Mouse (Mus musculus) kidney, adult 2 months (tissue): Measurements from ENCODE around the gene Caln1. TPM values are rescaled to one million over a fixed set of nuclear protein-coding genes. Genes with fewer than 3 reads are reported as not detected.

ENCODE experiments used
- DNase-seq: peaks from one replicate; pipeline ENCODE4 v3.0.0; 2021
- H3K27ac ChIP-seq: fragments of 200-500 bp; 2 replicates; pipeline ENCODE4 v1.5.1; 2012; ENCODE audit warnings: low read depth, low read length, control low read depth, inconsistent platforms; ENCODE audit not compliant: insufficient read depth
- H3K27me3 ChIP-seq: fragments of 200-500 bp; replicated peaks from 2 replicates; pipeline ENCODE4 v1.6.1; 2012; ENCODE audit warnings: mild to moderate bottlenecking, moderate library complexity, low read length, inconsistent platforms; ENCODE audit not compliant: control insufficient read depth, insufficient read depth
- H3K36me3 ChIP-seq: fragments of 200-500 bp; 2 replicates; pipeline ENCODE4 v1.6.1; 2012; ENCODE audit warnings: mild to moderate bottlenecking, moderate library complexity, low read length, inconsistent platforms; ENCODE audit not compliant: control insufficient read depth, insufficient read depth
- H3K4me1 ChIP-seq: fragments of 200-500 bp; 2 replicates; pipeline ENCODE4 v1.6.1; 2011; ENCODE audit warnings: low read length; ENCODE audit not compliant: control insufficient read depth, insufficient read depth
- H3K4me3 ChIP-seq: fragments of 200-500 bp; 2 replicates; pipeline ENCODE4 v1.5.1; 2011; ENCODE audit warnings: mild to moderate bottlenecking, low read depth, low read length, control low read depth; ENCODE audit not compliant: insufficient read depth
- CTCF ChIP-seq: fragments of 200-500 bp; conservative IDR thresholded peaks from 2 replicates; pipeline ENCODE4 v1.5.1; 2011; ENCODE audit warnings: low read depth, mild to moderate bottlenecking, control low read depth, low read length, moderate library complexity, mixed read lengths; ENCODE audit not compliant: insufficient read depth, insufficient read length
- POLR2A ChIP-seq: fragments of 200-500 bp; IDR thresholded peaks from one replicate; pipeline ENCODE4 v1.6.1; 2011; ENCODE audit warnings: low read depth, low read length, control low read depth
- WGBS: fragments of 180-500 bp; shearing (Covaris S2); methylation state at CpG from one replicate; pipeline ENCODE4 v1.1.7; 2018; 5-methylcytosine and 5-hydroxymethylcytosine counted together
- polyA plus RNA-seq: library from polyadenylated mRNA; depleted of rRNA; stranded (reverse); fragments of >200 nt; gene quantifications from 2 replicates; pipeline ENCODE4 v1.2.3, GENCODE M21; 2012

Caln1 gene
- polyA plus RNA-seq, 1 experiment: 0.02 TPM

GRCm38 (mm10) chr5:130411516-130411915, 42.3 kb downstream of the Caln1 start:
- Histone ChIP-seq H3K36me3 (no peaks in the 10 kb centered on the region), H3K27ac (no peak overlapping the region), H3K4me3 (no peak overlapping the region), H3K4me1 (no peaks in the 10 kb centered on the region), H3K27me3 (no peaks in the 10 kb centered on the region)
- no peak for DNase-seq
- no peak for TF ChIP-seq POLR2A
- TF ChIP-seq CTCF: no peak
- WGBS: 92% methylated on average over 17 of the region's 17 CpGs

DNA sequence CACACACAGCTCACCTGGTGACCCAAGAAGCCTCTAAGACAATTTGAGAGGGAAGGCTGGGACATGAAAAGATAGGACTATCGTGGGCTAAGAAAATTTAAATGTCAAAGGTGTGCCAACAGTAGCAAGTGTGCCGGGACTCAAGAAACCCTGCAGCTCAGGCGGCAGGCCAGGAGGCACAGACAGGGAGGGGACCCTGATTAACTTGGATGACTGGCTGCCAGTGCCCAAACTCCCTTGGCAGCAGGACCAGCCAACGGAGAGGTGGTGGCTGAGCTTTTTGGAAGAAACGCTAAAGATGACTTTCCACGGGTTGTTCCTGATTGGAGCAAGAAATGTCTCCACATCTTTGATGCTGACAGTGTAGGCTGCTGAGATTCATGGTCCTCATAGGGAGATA, 78.2 kb downstream of the Caln1 start:
- no peaks in the 10 kb centered on the region for H3K27me3 ChIP-seq
- no peak overlapping the region for H3K4me3 ChIP-seq
- H3K4me1 ChIP-seq: no peaks in the 10 kb centered on the region
- no peaks in the 10 kb centered on the region for H3K36me3 ChIP-seq
- no peak for DNase-seq
- H3K27ac ChIP-seq: no peak overlapping the region
- WGBS: 32% methylated on average over 6 of the region's 6 CpGs
- TF ChIP-seq POLR2A: no peak

DNA sequence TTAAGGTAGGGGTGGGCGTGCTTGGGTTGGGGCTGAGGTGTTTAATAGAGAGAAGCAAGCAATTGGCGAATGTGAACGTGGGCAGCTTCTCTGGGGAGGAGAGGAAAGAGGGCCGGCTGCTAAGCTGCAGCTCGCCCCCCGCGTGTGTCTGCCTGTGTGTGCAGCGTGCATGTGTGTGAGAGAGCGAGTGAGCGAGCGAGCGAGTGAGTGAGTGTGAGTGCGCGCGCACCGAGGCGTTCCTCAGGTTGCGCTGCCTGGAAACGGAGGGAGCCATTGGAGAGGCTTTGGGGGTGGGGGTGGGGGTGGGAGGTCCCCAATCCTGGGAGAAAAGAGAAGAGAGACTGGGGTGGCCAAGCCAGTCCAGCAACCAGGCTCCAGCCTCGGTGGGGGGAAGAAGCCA, 79.2 kb downstream of the Caln1 start:
- H3K4me3 ChIP-seq: no peak overlapping the region
- TF ChIP-seq POLR2A (no peak), CTCF (no peak)
- WGBS: 2% methylated on average over 20 of the region's 20 CpGs
- H3K27ac ChIP-seq: no peak overlapping the region
- DNase-seq: no peak
- no peaks in the 10 kb centered on the region for H3K4me1 ChIP-seq
- H3K27me3 ChIP-seq: no peaks in the 10 kb centered on the region
- H3K36me3 ChIP-seq: no peaks in the 10 kb centered on the region

- H3K4me1 ChIP-seq: no peaks in the 10 kb centered on the region
- TF ChIP-seq CTCF (no peak), POLR2A (no peak)
- WGBS: 1% methylated on average over 77 of the region's 77 CpGs
- H3K27me3 ChIP-seq: no peaks in the 10 kb centered on the region
- DNase-seq: no peak
- H3K36me3 ChIP-seq: no peaks in the 10 kb centered on the region
- H3K27ac ChIP-seq: no peak overlapping the region
- no peak overlapping the region for H3K4me3 ChIP-seq
These were observed 79.9 kb downstream of the Caln1 start for GRCm38 (mm10) chr5:130448931-130449856.

DNA sequence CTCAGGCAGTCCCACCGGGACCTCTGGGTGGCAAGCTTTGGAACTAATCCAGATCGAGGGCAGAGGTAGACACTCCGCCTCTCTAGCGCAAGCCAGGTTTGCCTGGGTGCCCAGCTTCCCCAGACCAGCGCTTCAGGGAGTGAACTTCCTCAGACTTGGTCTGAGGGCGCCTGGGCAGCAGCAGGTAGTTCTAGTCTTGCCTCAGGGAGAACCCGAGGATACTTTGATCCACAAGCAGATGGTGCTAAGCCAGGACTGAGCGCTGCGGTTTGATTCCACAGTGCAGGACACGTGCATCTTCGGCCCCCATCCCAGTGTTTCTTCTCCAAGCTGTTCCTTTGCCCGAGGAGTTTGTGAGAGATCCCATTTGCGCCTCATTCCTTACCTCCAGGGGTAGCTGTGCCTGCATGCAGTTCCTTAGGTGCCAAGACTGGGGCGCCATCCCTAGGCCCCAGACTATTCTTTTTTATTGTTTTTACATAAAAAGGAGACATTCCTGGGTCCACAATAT, 80.8 kb downstream of the Caln1 start:
- Histone ChIP-seq H3K27me3 (no peaks in the 10 kb centered on the region), H3K36me3 (no peaks in the 10 kb centered on the region), H3K27ac (no peak overlapping the region), H3K4me3 (no peak overlapping the region), H3K4me1 (no peaks in the 10 kb centered on the region)
- no peak for DNase-seq
- TF ChIP-seq POLR2A (no peak), CTCF (no peak)
- WGBS: 10% methylated on average over 14 of the region's 14 CpGs

- no peaks in the 10 kb centered on the region for H3K27me3 ChIP-seq
- WGBS: 89% methylated on average over 7 of the region's 7 CpGs
- H3K27ac ChIP-seq: no peak overlapping the region
- no peak overlapping the region for H3K4me3 ChIP-seq
- no peak for DNase-seq
- H3K36me3 ChIP-seq: no peaks in the 10 kb centered on the region
- H3K4me1 ChIP-seq: no peaks in the 10 kb centered on the region
- TF ChIP-seq POLR2A: no peak
These were observed 88.8 kb downstream of the Caln1 start for GRCm38 (mm10) chr5:130458076-130458475.

DNA sequence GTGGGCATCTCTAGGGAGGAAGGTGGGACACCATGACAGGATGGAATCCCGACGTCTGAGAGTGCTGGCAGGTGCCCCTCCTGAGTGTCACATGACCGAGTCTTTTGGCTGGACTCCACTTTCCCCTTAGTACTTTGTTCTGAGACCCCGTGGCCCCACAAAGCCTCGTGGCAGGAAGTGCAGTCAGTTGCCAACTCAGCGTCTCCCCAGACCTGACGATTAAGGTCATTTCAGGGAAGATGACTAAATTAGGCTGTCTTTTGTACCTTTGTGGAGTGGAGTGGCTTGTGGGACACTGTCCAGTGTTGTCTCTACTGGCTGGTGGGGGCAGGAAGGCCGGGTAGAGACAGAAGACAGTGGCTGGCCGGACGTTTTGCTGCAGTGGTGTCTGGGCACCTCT, 103.0 kb downstream of the Caln1 start:
- Histone ChIP-seq H3K27ac (no peak overlapping the region), H3K27me3 (no peaks in the 10 kb centered on the region), H3K36me3 (no peaks in the 10 kb centered on the region), H3K4me1 (no peaks in the 10 kb centered on the region), H3K4me3 (no peak overlapping the region)
- no peak for DNase-seq
- WGBS: 56% methylated on average over 10 of the region's 10 CpGs
- TF ChIP-seq CTCF: no peak
- no peak for TF ChIP-seq POLR2A
